Mouse (Mus musculus) heart, embryonic 11.5 days (tissue): ENCODE data around the gene Prph. TPM values are rescaled to one million over a fixed set of nuclear protein-coding genes. Genes with fewer than 3 reads are reported as not detected.

Experiments used
- microRNA-seq: library from miRNA; unstranded; fragments of <30 nt; microRNA quantifications from one replicate; pipeline ENCODE4, GENCODE M21; 2016; ENCODE audit warnings: borderline number of aligned reads
- polyA plus RNA-seq: library from polyadenylated mRNA; unstranded; fragments of >200 nt; fragmentation: Nextera tagmentation; extraction: Ambion mirVana; gene quantifications from 2 replicates; pipeline ENCODE4 v1.2.1, GENCODE M21; 2014

The Prph gene
- polyA plus RNA-seq, 1 experiment from 2014 or later, result 0.09 TPM

Small RNAs within 50 kb of the gene (microRNA-seq; reads per million reads assigned to microRNA genes)
- 2.0 reads per million, percentile 25 among the genes with 10 or more reads in this experiment for gene Mir6960

Other genes with a start within 250 kb of the Prph start
- 0.11 and 0.25 TPM in 2 replicates for gene Ddn, start 245.7 kb upstream of the Prph start, polyA plus RNA-seq
- 72.1 and 74.7 TPM in 2 replicates for gene Prkag1, start 223.7 kb upstream of the Prph start, polyA plus RNA-seq
- 12.7 and 16.1 TPM in 2 replicates for gene Kmt2d, start 184.0 kb upstream of the Prph start, polyA plus RNA-seq
- 6.5 and 8.8 TPM in 2 replicates for gene Rhebl1, start 160.6 kb upstream of the Prph start, polyA plus RNA-seq
- gene Dhh, start 156.6 kb upstream of the Prph start, polyA plus RNA-seq, result 2.5 and 5.0 TPM in 2 replicates
- 4.0 and 5.7 TPM in 2 replicates for gene Lmbr1l, start 136.9 kb upstream of the Prph start, polyA plus RNA-seq
- 1,819 and 1,826 TPM in 2 replicates for gene Tuba1b, start 120.6 kb upstream of the Prph start, polyA plus RNA-seq
- gene Gm49450, start 101.6 kb upstream of the Prph start, polyA plus RNA-seq, result not detected in 2 replicates
- gene Tuba1a, start 101.5 kb upstream of the Prph start, polyA plus RNA-seq, result 1,237 and 1,376 TPM in 2 replicates
- 167 and 169 TPM in 2 replicates for gene Tuba1c, start 25.3 kb upstream of the Prph start, polyA plus RNA-seq
- 21.1 and 22.0 TPM in 2 replicates for gene Troap, start 19.4 kb downstream of the Prph start, polyA plus RNA-seq
- gene C1ql4, start 32.6 kb downstream of the Prph start, polyA plus RNA-seq, result 0.20 and 0.27 TPM in 2 replicates
- 0.96 and 1.7 TPM in 2 replicates for gene Dnajc22, start 38.0 kb downstream of the Prph start, polyA plus RNA-seq
- gene Spats2, start 70.7 kb downstream of the Prph start, polyA plus RNA-seq, result 43.5 and 45.2 TPM in 2 replicates
- gene Kcnh3, start 169.7 kb downstream of the Prph start, polyA plus RNA-seq, result 0.14 TPM in 1 of 2 replicates, not detected in the other
- gene Mcrs1, start 196.8 kb downstream of the Prph start, polyA plus RNA-seq, result 154 and 162 TPM in 2 replicates
- 34.6 and 37.4 TPM in 2 replicates for gene Prpf40b, start 239.9 kb downstream of the Prph start, polyA plus RNA-seq
- 0.17 and 0.66 TPM in 2 replicates for gene Fam186b, start 240.7 kb downstream of the Prph start, polyA plus RNA-seq